In the genomic region with DNA sequence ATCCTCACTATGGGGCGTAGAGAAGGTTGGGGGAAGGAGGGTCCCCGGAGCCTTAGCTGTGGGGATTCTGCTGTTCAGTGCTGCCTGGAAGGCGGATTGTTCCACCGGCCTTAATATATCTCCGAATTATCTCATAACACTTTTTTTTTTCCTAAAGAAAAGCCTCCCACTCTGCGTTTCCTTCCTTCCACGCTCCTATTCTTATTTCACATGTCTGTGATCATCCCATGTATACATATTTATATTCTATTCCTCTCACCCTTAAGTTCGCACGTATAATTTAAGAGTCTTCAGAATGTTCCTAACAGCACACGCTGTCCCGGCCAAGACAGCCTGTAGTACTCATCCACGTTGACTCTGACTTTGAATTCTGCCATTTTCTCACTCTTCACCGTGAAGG, we compare ENCODE assay signal across 33 mouse cellular contexts. TPM values are rescaled to one million over a fixed set of nuclear protein-coding genes. Genes with fewer than 3 reads are reported as not detected.
DNase-seq lines count a peak whose midpoint lies in the region.
"Had no signal": no experiment of that assay in that cellular context is flagged by ENCODE, and none has a peak within 500 bp of the region (broad histone marks: within the 10 kb centered on the region; RNA-seq: fewer than 3 reads in every experiment).

No protein-coding gene starts in this region.

- peak; percentile 52 to 57 for DNase-seq in frontal cortex, adult 2 months (ENCODE audit: extremely low spot score in 1 of 2, low spot score in 1 of 2)
- DNase-seq in frontal cortex, postnatal 14 days (ENCODE audit: low spot score in 2 of 2), result no peak
- peak; percentile 42 to 44 for DNase-seq in left cerebral cortex, adult 9 months (ENCODE audit: low spot score in 2 of 2)
- no peak for DNase-seq in left cerebral cortex, adult 11 months (ENCODE audit: low spot score)
- peak; percentile 59 for DNase-seq in brain, adult 2 months (ENCODE audit: low read depth, low spot score)
- DNase-seq in gastrocnemius, adult 8-10 months (ENCODE audit: low spot score in 2 of 2), result no peak
- DNase-seq: adrenal gland, adult 2 months; adrenal gland, postnatal 14 days; B cell, adult 2 months; cerebellum, adult 11-12 months; cerebellum, adult 8-10 months; cerebellum, postnatal 10 days; cerebellum, postnatal 36 days; embryo, embryonic 11 days; gastrocnemius, postnatal 14 days; heart, adult 11 months had no signal

RNA-seq across cellular contexts. Expression of a gene that starts 14.9 kb away (rescaled TPM):
- polyA plus RNA-seq in frontal cortex, adult 2 months (2012; rRNA removed), result 0.14 and 0.40 TPM in 2 replicates
- total RNA-seq in gastrocnemius, adult 8-10 months (2022), result not detected
- total RNA-seq: adrenal gland, adult 2 months; adrenal gland, postnatal 14 days; adrenal gland, postnatal 4 days; gastrocnemius, adult 18-20 months; gastrocnemius, postnatal 14 days; gastrocnemius, postnatal 4 days; heart, adult 8-10 months; heart, postnatal 25 days; hematopoietic stem cell, adult 5-6 weeks; MEL had no signal
- polyA plus RNA-seq: embryonic facial prominence, embryonic 10.5 days; embryonic facial prominence, embryonic 13.5 days; erythroblast, embryonic 14.5 days; forebrain, embryonic 12.5 days; forebrain, embryonic 15.5 days; heart, embryonic 11.5 days; heart, embryonic 14.5 days; heart, postnatal 0 days; hindbrain, embryonic 12.5 days; intestine, embryonic 14.5 days had no signal

RNA-seq across cellular contexts. Expression of a gene that starts 35.8 kb away (rescaled TPM):
- 14.5 and 15.4 TPM in 2 replicates for polyA plus RNA-seq in frontal cortex, adult 2 months (2012; rRNA removed)
- total RNA-seq in gastrocnemius, adult 8-10 months (2022), result under 1 TPM; 0.39 to 0.79 (median 0.71) TPM
- polyA plus RNA-seq: erythroblast, embryonic 14.5 days had no signal

Comparison
In these comparisons a context has a peak if more than half of its experiments do, and no peak if none do; other contexts are left out.
1. DNase-seq: peak in frontal cortex, adult 2 months (2 of 2), left cerebral cortex, adult 9 months (2 of 2) and brain, adult 2 months (single experiment); none in frontal cortex, postnatal 14 days (0 of 2), left cerebral cortex, adult 11 months (single experiment) and gastrocnemius, adult 8-10 months (0 of 2).